Mouse (Mus musculus): ENCODE measurements around the gene Gca. TPM values are rescaled to one million over a fixed set of nuclear protein-coding genes. Genes with fewer than 3 reads are reported as not detected.
A peak's percentile ranks its signal among the peaks of the same experiment; 100 is the strongest.

The Gca gene
- 10 to 100 TPM; 19.2 to 21.3 TPM for total RNA-seq (2021)

DNA sequence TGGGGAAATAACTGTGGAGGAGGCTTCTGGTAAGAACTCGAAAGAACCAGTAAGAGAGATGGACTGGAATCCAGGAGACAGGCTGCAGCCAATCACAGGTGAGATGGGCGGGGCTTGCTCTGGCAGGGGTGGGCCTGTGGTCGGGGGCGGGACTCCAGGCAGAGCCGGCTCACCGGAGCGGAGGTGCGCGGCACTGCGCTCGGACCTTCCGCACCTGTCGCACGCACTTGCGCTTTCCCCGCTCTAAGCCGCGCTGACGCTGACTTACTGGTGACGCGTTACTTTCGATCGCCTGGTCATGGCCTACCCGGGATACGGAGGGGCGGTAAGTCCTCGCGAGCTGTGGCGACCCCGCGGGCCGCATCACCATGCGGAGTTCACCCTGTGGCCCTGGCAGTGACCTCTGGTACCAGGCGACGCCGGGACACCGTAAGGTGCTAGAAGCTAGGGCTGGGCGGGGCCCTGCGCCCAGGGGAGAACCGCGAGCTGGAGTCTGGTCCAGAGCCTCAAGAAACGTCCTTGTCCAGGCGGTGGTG, at the start of gene Gca:
Gene Gca (plus strand): TSS at position 151 of the 536 bp plus-strand sequence.
- DNase-seq (ENCODE audit: low spot score in 2 of 2), result peak; percentile 84 to 90
- intact Hi-C loops (cut with DNase I), result no loop called here

DNA sequence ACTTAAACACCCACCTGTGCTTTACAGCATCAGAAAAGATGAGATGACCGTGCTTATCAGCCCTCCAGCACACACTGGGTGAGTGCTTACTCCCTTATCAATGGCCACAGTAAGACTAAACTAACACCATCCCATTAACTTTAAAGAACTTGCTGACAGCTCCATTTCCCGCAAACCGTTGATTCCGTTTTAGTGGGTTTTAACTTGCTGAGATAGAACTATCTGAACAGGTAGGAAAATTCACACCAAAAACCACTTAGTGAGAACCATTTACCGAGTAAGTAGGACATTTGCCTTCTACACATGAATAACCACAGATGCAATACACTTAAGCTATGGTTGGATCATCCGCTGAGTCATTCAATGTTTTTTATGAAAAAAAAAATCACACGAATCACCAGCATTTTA, 45.1 kb upstream of the Gca start:
- no peak for DNase-seq (ENCODE audit: low spot score in 2 of 2)
- intact Hi-C loops (cut with DNase I), result no loop called here

DNA sequence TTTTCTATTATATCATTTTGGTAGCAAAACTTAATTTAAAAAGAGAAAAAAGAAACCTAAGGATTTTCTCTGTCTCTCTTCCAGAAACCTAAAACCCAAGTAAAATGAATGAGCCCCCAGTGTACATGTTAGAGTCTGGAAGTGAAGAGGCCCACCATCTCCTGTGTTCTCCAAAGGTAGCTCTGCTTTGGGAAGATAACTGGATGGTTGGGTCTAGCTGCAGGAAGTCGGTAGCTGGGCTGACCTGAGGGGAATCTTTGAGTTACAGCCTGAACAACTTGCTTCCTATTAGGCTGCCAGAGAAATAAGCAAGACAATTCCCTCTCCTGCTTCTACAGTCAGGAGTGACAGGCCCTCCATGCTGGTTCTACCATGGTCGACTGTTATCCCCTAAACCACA, 44.4 kb upstream of the Gca start:
- DNase-seq (ENCODE audit: low spot score in 2 of 2), result no peak
- intact Hi-C loops (cut with DNase I), result no loop called here

DNA sequence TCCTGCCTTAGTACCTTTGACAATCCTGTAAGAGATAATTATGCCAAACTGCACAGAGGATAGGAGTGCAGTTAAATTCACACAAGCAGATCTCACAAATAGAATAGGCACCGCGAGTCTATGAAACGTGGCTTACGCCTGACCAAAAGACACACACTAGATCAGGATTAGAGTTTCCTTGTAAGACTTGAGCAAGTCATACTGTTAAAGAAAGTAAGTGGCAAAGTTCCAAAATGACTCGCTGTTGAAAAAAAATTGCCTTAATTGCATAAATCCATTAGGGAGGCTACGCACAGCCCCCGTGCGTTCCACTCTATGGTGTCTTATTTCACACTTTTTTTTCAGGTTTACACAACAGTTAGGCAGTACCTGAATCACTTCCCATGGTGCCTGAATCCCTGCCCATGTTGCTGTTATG, 41.1 kb upstream of the Gca start:
- DNase-seq (ENCODE audit: low spot score in 2 of 2), result peak; percentile 14 to 25
- intact Hi-C loops (cut with DNase I), result no loop called here

DNA sequence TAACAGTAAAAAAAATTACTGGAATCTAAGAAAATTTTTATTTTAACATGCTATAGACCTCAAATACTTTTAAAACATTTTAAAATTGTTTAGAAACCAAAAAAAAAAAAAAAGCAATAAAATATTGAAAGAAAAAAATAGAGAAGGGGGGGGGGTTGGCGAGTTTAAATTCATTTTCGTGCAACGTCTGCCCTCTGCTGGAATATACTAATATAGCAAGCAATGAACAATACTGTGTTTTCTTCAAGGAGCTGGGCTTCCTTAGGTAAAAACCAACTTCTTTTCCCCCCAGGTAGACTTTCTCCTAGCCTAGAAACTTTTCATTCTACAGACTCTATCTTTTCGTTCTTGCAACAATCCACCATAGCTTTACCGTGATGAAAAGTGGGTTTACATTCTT, 36.4 kb upstream of the Gca start:
- intact Hi-C loops (cut with DNase I), result loop anchor here (2.0 to 5.0 kb wide), 11 partner anchors 53 to 971 kb away; partner anchors contain the start of genes Fap and Slc4a10

DNA sequence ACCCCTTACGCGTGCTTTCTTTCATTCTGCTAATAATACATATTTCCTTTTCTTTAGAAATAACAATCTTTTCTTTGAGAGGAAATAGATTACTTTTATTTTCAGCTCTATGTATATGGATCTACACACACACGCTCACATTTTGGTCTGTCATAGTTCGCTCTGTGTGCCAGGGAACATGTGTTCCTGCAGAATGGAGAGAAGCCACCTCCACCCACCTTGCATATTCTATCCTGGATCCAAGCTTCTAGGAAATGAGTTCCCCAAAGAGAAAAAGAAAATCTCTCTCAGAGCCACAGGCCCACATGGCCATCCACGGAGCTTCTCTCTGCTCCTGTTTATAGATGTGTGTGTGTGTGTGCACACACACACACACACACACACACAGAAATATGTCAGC, 35.7 kb upstream of the Gca start:
- intact Hi-C loops (cut with DNase I), result loop anchor here (2.0 to 5.0 kb wide), 8 partner anchors 101 to 972 kb away; partner anchors contain the start of gene Slc4a10

More for the DNA sequence above, 36.4 kb upstream of the Gca start:
- DNase-seq (ENCODE audit: low spot score in 2 of 2), result peak; percentile 26 to 61

DNA sequence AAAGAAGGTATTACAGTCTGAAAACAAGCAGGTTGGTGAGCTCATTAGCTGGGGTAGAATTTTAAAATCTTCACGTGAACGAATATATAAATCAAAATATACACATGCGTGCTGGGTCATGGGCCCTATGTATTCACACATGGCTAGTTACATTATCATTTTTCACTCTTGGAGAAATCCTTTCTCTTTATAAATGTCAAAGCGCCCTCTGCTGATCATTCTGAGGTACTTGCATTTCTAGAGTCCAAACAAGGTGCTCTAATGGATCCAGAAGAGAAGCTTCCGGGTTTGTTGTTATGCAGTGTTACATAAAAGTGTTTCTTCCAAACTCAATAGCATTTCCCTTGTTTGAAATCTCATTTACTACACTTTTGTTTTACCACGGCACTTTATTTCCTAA, 33.6 kb upstream of the Gca start:
- peak; percentile 37 to 77 for DNase-seq (ENCODE audit: low spot score in 2 of 2)
- intact Hi-C loops (cut with DNase I), result no loop called here

More for the DNA sequence above, 35.7 kb upstream of the Gca start:
- peak; percentile 45 to 95 for DNase-seq (ENCODE audit: low spot score in 2 of 2)

DNA sequence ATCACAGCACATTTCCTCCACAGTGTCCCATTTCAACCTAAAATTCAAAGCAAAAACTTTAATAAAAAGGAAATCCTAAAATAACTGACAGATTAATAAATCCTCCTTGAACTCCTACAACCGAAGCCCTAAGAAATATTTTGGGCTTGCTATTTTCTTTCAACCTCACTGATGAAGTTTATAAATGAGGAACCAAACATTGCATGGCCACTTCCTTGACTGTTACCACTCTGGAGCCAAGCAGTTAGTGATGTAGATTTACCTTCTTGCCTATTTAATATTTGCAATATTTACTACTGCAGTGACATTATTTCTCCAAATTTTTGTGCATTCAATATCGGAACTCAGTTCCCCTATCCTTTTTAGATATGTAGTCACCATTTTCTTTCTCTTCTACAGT, 24.2 kb upstream of the Gca start:
- no peak for DNase-seq (ENCODE audit: low spot score in 2 of 2)
- intact Hi-C loops (cut with DNase I), result no loop called here

DNA sequence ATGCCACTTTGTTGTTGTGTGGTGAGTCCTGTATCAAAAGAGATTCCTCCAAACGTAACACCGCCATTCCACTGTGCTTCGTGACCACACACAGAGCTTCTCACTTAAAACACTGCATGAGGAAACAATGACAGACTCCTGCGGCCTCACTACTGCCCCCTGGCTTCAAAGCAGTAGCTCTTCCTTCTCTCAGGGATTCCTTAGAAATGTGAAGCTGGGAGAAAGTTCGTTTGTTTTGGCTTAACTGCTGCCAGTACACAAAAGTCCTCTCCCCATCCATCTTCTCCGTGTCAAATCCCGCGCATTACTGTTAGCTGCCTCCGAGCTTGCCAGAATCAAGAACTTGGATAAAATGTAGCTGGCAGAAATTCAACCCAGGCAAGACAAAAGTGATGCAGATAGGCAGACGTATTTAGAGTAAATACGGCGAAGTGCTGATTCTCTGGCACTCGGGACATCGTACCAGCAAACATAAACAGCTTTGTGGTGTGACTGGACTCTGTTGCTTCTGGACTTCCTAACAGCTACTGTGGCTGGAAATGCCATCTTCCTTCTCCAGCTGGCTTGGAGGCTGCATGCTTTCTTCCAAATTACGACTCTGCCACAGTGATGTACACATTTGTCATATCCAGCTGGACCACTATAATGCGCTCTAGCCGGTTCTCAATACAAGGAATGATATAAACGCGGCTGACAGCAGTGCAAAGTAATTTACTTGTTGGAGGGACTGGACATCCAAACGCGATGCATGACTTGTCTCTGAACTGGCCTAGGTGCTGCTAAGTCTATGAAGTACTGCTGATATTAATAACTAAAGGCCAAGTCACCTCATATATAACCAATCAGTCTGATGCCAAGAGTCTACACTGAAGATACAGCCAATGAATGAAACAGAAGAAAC, 20.4 kb upstream of the Gca start:
- intact Hi-C loops (cut with DNase I), result no loop called here
- peak in 1 of 2 experiments; percentile 38 for DNase-seq (ENCODE audit: low spot score in 2 of 2)

DNA sequence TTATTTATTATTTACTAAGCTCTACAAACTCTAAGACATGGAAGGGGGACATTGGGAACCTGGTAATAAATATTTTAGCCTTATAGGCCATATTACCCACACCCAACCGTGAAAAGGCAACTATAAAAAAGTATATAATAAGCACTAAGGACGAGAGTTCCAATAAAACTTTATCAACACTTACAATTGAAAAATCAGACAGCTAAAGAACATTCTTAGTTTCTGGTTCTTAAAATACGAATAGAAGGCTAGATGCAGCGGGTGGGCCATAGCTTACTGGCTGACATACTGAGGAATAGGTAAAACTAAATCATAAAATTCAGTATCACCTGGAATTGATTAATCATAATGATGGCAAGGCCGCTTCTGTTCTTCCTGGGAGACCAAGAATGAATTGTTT, 19.2 kb upstream of the Gca start:
- intact Hi-C loops (cut with DNase I), result loop anchor here (5.0 kb wide), 1 partner anchor 807 kb away; no protein-coding TSS in a partner anchor
- DNase-seq (ENCODE audit: low spot score in 2 of 2), result no peak

DNA sequence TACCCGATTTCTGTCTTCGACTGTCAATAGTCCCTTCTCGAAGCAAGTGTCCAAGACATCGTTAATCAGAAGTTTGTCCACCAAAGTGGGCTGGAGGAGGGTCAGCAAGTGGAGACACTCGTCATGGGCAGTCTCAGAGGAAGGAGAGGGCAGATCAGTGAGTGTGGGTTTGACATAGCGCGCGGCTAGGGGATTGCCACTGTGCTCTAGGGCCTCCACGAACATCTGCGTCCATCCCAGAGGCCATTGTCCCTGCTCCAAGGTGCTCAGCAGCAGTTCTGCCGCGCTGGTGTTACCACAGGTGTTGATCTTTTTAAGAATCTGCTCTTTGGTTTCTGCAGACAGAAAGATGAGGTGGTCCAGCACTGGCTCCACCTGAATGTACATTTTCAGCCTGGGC, 18.6 kb upstream of the Gca start:
- intact Hi-C loops (cut with DNase I), result loop anchor here (5.0 kb wide), 1 partner anchor 807 kb away; no protein-coding TSS in a partner anchor
- DNase-seq (ENCODE audit: low spot score in 2 of 2), result no peak

DNA sequence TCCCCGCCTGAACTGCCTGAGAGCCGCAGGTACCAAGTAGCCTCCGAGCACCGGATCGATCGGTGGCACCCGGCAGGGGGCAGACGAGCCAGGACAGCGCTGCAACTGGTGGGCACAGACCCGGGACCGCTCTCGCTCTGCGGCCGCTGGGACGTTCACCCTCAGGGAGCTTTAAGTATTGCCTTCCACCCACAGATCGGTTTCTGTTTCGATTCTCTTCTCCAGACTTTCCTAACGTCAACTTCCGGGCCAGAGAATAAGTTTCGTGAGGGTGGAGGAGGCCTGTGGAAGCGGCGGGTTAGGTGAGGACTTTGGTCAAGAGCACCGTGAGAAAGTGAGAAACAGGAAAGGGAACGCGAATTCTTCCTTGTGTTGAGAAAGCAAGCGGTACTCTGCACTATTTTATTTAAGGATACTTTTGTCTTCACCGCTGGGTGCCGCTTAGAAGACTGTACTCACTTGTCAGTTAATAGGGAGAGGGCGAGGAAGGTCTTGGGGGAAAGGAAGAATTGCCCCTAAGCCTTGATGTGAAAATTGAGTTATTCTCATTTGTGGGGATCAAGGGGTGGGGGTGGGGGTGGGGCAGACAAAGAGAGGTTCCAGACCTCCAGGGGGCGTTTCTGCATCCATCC, 18.0 kb upstream of the Gca start, which contains the start of gene Ifih1:
Gene Ifih1 (minus strand): TSS at position 242 of the 632 bp plus-strand sequence.
- intact Hi-C loops (cut with DNase I), result loop anchor here (5.0 kb wide), 1 partner anchor 806 kb away; no protein-coding TSS in a partner anchor
- DNase-seq (ENCODE audit: low spot score in 2 of 2), result no peak

DNA sequence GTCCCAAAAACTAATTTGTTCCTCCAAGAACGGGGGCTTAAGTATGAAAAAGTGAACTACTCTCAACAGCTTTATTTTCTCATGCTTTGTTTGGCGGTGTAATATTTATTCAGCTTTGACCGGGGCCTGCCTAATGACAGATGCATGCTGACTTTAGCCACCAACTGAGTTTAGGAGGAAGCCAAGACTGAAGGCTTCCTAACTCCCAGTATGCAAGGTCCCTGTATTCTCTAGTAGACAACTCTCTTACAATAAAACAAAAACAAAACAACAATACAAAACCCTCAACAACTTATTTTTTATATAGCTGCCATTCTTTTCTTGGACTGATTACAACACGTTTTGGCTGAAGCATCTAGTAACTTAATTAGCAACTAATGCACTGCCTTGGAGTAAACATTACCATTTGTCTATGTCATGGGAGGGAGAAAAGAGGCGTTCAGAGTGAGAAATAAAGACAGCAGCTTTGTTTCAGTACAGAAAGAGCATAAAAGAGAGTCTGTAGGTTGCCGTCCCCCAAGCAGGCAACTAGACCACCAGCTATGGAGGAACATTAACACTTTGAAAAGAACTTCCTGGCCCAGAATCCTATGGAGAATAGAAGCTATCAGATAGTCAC, 17.3 kb upstream of the Gca start:
- intact Hi-C loops (cut with DNase I), result loop anchor here (5.0 kb wide), 1 partner anchor 806 kb away; no protein-coding TSS in a partner anchor
- DNase-seq (ENCODE audit: low spot score in 2 of 2), result no peak

DNA sequence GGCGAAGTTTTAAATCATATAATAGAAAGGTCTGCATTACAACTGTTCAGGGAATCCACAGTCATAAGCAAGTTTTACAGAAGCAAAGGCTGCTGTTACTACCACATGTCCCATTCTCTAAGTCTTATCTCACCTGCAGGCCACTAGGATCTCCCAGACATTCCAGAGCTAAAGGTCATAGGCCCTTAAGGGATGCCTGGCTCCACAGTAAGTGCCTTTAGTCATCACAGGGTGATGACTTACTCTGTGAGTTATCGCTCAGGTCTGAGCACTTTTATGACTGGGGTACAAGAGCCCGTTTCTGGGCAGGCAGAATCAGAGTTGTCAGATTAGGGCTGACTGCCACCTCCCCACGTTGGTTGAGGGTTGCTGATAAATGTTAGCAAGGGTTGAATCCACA, 12.2 kb upstream of the Gca start:
- intact Hi-C loops (cut with DNase I), result no loop called here
- DNase-seq (ENCODE audit: low spot score in 2 of 2), result no peak

DNA sequence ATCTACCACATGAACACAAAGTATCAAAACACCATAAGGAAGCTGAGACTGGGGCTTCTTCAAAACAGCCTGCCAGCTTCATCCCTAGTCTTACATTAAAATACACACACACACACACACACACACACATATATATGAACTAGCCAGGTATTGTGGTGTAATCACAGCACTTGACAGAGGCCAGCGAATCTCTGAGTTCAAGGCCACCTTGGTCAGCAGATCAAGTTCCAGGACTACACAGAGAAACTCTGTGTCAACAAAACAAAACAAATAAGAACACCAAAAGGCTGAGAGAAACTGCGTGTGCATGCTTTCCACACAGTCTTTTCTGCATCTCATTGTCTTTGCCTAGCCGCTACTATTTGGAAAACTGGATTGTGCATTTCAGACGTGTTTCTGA, 11.6 kb upstream of the Gca start:
- intact Hi-C loops (cut with DNase I), result no loop called here
- DNase-seq (ENCODE audit: low spot score in 2 of 2), result no peak

DNA sequence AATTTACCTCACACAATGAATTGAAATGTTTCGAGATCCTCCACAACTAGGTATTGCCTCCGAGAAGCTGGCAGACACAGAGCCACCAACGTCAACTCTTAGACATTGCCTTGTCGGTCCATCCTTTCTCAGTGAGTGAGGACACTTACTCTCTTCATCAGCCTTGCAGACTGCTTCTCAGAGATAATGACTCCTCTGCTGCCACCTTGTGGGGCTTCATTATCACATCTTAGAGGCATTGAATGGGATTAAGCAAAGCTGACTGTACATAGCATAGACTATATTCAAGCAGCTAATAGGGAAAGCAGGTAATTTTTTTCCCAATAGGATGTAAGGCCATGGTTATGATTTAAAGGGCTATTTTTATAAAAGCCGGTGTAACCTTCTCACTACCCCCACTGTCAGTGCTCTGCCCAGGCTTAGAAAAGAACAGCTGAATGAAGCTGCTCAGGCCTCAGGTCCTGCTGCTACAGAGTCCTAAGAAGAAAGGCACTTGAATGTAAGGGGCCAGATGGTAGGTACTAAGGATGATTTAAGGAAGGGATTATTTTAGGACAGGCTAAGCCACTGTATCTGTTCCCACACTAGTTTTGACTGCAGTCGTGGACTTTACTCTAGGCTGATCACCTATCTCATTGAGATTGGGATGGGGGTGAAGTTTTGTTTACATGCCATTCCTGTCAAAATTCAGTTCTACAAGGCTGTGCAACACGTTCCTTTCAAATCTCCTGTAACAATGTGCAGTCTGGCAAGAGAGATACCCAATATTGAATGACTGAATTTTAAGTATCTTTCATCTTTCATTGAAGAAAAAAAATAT, 9.4 kb upstream of the Gca start:
- intact Hi-C loops (cut with DNase I), result no loop called here
- peak; percentile 76 to 92 for DNase-seq (ENCODE audit: low spot score in 2 of 2)

DNA sequence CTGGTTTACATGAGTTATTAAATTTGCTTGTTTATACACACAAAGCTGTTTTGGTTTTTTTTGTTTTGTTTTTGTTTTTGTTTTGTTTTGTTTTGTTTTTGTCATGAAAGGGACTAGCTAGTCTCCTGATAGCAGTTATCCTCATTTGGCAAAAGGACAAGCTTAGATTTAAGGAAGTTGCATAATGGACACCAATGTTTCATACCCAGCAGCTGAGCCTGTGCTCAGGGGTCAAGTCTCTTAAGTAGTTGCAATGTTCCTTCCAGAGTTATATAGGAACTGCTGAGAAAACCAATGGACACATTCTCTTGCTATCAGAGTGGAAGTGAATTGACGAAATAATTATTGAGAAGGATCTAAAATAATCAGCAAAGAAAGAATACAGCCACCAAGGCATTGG, 8.0 kb upstream of the Gca start:
- DNase-seq (ENCODE audit: low spot score in 2 of 2), result no peak
- intact Hi-C loops (cut with DNase I), result no loop called here

DNA sequence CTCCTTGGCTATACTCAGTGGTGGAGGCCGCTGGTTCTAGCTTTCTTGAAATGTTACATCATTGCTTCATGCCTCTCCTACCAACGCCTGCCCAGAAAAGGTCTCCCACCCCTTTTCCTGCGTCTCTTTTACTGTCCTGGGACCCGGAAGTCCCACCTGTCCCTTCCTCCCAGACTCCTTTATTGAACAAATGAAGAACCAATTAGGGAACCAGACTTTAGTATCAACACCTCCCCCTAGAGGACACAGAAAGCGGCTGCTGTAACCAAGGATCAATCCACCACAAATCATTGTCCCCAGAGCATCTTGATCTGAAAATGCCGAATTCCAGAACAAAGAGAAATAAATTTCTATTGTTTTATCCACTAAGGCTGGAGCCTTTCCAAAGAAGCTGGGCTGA, 3.5 kb upstream of the Gca start:
- DNase-seq (ENCODE audit: low spot score in 2 of 2), result no peak
- intact Hi-C loops (cut with DNase I), result no loop called here

DNA sequence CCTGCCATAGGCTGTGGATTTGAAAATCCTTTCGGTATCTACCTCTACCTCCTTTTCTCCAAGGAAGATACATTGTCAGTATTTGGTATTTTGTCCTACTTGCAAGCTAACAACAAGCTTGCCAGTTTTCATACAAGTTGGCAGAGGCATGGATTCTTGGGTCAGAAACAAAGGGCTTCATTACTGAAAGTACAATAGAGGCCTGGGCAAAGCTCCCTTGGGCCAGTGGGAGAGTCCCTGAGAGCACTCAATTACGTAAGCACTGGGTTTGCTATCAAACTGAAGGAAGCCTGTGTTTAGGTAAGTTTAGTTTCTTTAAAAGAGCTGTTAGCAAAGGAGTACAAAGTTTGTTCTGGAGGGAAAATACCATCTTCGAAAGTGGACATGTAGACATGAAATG, 1.5 kb upstream of the Gca start:
- DNase-seq (ENCODE audit: low spot score in 2 of 2), result no peak
- intact Hi-C loops (cut with DNase I), result no loop called here

Data from left cerebral cortex, postnatal 25 days (tissue).